Mouse (Mus musculus) lung, adult 18-20 months (tissue): ENCODE measurements around the gene Rasl10b.

Experiments
- DNase-seq, 2 experiments: peaks; one replicate each; pipeline ENCODE4 v3.0.0; 2022; ENCODE audit warnings: mixed read lengths in 2 of 2

Gene Rasl10b

GRCm38 (mm10) chr11:83409087-83409754 lies at the start of gene Rasl10b:
TSS of gene Rasl10b (plus strand) at chr11:83409137.
- no peak for DNase-seq

GRCm38 (mm10) chr11:83364656-83365055 lies 44.3 kb upstream of the Rasl10b start:
- DNase-seq: no peak

DNA sequence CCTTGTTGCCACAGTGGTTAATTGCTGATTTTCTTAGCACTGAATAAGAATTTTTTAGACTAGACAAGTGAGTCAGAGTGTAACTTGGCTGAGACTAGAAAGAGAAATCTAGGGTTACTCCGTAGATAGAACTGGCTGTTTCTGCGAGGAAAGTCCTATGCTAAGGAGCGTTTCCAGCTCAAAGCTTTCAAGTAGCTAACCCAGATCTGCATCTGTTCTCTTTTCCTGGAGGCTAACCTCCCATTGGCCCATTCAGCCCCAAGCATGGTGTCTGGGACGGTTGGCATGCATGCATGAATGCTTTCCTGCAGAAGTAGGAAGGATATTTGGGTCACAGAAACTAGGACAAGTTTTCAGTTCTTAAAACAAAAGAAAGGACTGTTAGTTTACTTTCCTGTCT lies 37.7 kb upstream of the Rasl10b start:
- DNase-seq: no peak

- no peak for DNase-seq
Observed at GRCm38 (mm10) chr11:83379745-83380341, 29.1 kb upstream of the Rasl10b start.

DNA sequence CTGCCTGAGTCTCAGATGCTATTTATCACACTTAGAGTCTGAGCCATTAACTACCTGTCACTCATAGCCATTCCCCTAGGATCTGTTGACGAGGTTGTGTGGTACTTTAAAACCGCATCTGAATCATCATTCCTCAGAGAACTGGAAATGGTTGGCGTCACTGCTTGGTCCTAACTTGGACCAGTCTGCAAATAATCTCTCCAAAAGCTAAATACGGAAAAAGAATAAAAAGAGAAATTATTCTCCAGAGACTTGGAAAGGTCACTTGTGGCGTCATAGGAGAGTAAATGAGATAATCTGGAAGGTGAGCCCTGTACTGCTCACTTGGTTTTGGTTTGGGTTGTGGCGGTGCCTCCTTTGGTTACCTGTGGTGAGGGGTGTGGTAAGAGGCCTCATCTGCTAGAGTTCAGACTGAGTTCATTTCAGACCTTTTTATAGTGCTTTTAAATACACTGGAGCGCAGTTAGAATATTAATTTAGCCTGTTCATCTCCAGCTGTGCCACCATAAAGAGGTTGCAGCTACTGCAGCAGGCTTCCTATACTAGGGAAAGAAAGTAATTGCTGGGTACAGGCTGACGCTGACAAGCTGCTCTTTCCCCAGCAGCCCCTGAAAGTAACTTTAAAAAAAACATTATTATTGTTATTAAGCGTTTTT lies 25.9 kb upstream of the Rasl10b start:
- no peak for DNase-seq

DNA sequence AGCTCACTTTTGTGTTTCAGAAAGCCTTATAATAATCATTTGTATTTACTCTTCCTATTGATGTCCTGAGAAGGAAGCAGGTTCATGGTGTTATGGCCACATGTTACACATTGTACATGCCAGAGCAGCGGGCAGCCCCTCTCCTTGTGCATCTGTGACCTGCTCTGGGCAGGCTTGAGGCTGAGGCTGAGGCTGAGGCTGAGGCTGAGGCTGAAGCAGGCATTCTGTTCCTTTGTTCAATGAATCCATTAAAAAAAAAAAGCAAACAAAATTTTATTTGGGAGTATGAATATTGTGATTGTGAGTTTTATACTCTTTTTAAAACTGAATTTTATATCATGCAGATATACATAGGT lies 25.4 kb upstream of the Rasl10b start:
- no peak for DNase-seq

- no peak for DNase-seq
Observed at GRCm38 (mm10) chr11:83393062-83393461, 15.9 kb upstream of the Rasl10b start.

GRCm38 (mm10) chr11:83394802-83395439 lies 14.0 kb upstream of the Rasl10b start:
- DNase-seq: no peak

DNA sequence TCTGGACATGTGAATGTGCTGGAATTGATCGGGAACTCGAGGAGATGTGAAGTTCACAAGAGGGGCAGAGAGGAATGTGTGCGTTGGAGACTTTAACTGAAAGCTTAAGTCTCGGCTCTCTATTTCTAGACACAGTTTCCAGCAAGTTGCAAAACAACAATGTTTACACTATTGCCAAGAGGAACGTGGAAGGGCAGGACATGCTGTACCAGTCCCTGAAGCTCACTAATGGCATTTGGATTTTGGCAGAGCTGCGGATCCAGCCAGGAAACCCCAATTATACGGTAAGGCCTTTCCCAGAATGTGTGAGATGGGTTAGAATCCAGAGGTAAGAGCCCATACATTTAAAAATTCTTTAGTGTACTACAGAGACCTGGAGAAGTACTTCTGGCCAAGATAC lies 11.3 kb upstream of the Rasl10b start:
- DNase-seq: peak; percentile 27 to 52

DNA sequence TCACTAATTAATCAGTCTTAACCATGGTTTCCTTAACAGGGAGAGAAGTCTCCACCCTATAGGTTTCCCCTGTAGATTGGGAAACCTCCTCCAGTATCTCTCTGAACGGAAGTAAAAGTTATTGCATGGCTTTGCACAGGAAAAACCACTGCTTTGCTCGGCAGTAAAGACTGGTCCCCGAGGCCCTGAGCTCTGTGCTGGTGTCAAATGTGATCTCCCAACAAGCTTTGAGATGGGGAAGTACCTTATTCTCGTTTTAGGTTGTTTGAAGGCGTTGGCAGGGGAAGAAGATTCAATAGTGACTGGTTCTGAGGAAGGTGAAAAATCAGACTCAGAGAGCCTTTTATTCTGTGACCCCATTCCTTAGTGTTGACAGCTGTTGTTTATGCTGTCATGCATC lies 10.2 kb upstream of the Rasl10b start:
- no peak for DNase-seq

- DNase-seq: no peak
Observed at GRCm38 (mm10) chr11:83403787-83404186, 5.2 kb upstream of the Rasl10b start.

DNA sequence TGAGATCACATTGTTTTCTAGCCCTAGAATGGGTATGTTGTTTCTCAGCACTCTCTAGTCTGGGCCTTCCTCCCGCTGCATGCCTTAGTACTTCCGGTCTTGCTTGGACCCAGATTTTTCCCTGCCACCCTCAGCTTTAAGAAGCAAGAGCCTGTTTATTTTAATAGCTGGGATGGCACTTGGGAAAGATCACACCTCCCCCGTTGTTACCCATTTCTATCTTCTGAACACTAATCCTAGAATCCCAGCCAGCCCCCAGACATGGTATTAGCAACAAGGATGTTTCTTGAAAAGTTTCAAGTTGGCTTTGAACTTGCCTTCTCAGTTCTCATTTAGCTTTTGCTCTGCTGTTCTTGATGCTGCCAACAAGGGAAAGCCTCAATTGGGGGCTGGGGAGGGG lies 2.5 kb upstream of the Rasl10b start:
- no peak for DNase-seq

GRCm38 (mm10) chr11:83408242-83408641 lies 695 bp upstream of the Rasl10b start:
- no peak for DNase-seq

GRCm38 (mm10) chr11:83409792-83410291 lies 905 bp downstream of the Rasl10b start:
- DNase-seq: no peak

GRCm38 (mm10) chr11:83410510-83410909 lies 1.6 kb downstream of the Rasl10b start:
- no peak for DNase-seq

DNA sequence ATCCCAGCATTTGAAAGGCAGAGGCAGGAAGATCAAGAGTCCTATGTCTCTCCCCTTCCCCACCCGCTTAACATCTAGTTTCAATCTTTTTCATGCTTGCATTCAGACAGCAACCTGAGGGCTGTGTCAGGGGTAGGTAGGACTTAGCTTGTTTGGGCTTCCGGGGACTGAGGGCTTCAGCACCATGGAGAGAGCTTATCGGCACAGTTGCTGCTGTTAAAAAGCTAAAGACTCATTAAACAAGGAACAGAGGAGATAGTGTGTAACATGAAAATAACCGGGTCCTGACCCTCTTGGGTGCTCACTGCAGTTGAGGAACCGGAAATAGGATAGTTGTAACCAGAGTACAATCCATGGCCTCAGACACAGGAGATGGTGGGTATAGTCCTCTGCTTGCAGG lies 8.1 kb downstream of the Rasl10b start:
- DNase-seq: peak; percentile 51 to 65

DNA sequence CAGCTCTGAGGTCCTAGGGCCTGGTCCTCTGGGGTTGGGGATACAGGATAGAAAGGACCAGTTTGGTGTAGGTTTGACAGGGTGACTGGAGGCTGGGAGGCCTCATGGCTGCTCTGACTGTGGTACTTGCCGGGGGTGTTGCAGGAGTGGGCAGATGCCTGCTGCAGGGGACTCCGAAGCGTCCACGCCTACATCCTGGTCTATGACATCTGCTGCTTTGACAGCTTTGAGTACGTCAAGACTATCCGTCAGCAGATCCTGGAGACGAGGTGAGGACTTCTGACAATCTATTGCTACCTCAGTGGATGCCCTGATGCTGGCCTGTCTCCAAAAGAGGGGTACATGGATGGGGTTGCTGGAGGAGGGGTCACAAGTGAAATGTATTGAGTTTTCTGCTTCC lies 8.8 kb downstream of the Rasl10b start:
- DNase-seq: no peak

DNA sequence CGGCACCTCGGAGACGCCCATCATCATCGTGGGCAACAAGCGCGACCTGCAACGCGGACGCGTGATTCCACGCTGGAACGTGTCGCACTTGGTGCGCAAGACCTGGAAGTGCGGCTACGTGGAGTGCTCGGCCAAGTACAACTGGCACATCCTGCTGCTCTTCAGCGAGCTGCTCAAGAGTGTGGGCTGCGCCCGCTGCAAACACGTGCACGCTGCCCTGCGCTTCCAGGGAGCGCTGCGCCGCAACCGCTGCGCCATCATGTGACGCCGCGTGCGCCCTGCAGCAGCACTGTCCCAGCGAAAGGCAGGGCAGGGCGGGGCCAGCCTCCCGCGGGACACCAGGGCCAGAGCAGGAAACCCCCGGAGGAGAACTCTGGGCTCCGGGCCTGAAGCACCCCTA lies 9.6 kb downstream of the Rasl10b start:
- peak; percentile 20 to 49 for DNase-seq

- DNase-seq: no peak
Observed at GRCm38 (mm10) chr11:83420338-83420737, 11.4 kb downstream of the Rasl10b start.

GRCm38 (mm10) chr11:83421305-83421704 lies 12.4 kb downstream of the Rasl10b start:
- peak; percentile 46 to 54 for DNase-seq

- DNase-seq: peak; percentile 51 to 59
Observed at GRCm38 (mm10) chr11:83424681-83425080, 15.7 kb downstream of the Rasl10b start.

- peak; percentile 46 to 48 for DNase-seq
Observed at GRCm38 (mm10) chr11:83426964-83427363, 18.0 kb downstream of the Rasl10b start.

DNA sequence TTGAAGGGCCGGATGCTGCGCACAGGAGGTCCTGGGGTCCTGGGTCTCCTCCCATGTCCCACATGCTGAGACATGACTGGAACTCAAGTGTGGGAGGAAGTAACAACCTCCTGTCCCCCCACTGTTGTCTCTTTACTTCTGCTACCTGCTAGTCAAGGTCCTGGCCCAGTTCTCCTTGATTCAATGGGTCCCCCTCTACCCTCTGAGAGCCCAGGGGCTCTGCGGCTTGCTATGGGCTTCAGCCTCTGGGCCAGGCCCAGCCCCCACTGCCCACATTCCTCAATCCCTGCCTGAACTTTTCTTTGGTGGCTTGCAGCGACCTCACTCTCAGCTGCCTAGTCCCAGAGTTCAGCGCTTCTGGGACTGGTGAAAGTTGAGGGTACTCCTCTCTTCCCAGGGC lies 20.4 kb downstream of the Rasl10b start, which contains the start of gene Gas2l2:
Gas2l2 (minus strand) TSS at position 101 of the 400 bp plus-strand sequence.
- DNase-seq: no peak

- DNase-seq: no peak
Observed at GRCm38 (mm10) chr11:83432533-83432932, 23.6 kb downstream of the Rasl10b start.
